Mouse (Mus musculus): ENCODE data around the gene Vmn1r184.
"Not testable (repeated sequence)": the region's sequence is repeated elsewhere in the genome, so short reads cannot be mapped to it uniquely, and the experiment has no call there.

DNA sequence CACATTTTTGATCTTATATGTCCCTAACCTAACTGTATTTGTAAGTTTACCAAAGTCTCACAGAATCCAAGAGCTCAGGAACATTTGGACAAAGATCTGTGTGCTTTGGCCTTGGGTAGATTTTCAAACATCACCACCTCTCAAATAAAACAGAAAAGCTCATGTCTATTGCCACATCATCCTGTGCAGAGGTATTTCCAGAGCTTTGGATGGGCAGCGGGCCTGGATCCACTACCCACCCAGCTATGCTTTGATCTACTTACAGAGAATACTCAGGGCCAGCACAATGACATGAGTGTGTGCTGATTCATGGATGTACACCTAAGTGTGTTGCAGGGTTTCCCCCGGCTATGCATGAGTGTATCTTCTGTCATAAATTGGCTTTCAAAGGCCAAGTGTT, 55.1 kb downstream of the Vmn1r184 start:
- not testable (repeated sequence) for TF ChIP-seq CTCF (IDR thresholded peaks at IDR 0.05; ENCODE audit: control insufficient read depth, insufficient read depth, insufficient replicate concordance, low read depth, low read length); POLR2A (IDR thresholded peaks at IDR 0.05; ENCODE audit: control insufficient read depth, low read depth, low read length)
